Mouse (Mus musculus): ENCODE data around the gene Polr3b.
A peak's percentile ranks its signal among the peaks of the same experiment; 100 is the strongest.

Polr3b gene

DNA sequence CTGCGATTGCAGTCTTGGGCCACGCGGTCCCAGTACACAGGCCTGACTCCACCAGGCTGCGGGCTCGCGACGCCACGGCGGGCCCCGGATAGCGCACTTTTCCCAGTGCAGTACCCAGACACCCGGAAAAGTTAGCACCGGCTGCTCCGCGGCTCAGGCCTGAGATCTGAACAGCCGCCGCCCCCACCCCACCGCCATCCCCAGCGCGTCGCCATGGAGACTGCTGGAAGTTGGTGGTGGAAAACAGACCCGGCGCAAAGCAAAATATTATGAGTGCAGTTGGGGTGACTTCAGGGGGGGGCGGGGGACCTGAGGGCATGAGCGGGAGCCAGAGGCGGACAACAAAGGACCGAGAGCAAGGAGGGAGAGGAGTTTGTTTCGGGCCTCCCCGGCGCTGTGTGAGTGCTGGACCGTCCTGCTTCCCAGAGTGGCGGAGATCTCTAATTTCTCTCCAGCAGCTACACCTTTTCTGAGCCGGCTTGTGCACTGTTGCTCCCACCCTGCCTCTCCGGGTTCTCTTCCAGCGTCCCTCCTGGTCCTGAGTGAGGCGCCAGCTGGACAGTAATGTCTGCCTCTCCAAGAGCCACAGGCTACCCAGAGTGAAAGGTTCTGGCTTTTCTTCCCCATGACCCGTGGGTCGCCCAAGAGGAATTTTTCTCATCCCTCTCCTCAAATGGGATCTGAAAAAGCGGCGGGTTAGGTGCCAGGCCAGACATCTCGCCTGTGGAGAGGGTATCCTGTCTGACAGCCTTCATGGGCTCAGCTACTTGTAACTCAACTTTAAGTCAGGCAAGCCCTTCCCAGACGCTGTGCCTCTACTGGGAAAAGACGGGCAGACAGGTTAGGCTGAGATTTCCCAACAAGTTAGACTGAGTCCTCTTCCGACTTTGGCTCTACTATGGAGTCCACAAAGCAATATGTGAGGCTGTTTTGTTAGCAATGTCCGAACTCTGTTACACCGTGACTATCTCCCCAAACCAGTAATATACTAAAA is 138.3 kb downstream of the Polr3b start:
- no peak for DNase-seq (ENCODE audit: low spot score in 2 of 2)

DNA sequence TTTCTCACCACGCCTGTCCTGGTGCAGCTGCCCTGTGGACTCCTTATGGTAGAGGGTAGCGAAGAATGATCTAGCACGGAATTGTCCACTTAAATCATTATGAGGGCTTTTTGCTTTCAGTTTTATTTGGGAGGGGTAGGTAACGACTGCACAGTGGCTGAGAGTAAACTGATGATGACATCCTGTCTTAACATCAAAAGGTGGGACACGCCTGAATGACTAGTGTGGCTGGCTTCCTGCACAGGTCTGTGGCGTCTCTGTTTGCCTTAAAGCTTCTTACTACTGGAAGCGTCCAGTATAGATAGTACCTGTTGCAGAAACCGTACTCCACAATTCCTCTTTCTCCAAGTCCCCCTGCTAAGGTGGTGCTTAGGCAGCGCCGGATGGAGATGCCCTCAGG is 146.7 kb downstream of the Polr3b start:
- DNase-seq (ENCODE audit: low spot score in 2 of 2): no peak

DNA sequence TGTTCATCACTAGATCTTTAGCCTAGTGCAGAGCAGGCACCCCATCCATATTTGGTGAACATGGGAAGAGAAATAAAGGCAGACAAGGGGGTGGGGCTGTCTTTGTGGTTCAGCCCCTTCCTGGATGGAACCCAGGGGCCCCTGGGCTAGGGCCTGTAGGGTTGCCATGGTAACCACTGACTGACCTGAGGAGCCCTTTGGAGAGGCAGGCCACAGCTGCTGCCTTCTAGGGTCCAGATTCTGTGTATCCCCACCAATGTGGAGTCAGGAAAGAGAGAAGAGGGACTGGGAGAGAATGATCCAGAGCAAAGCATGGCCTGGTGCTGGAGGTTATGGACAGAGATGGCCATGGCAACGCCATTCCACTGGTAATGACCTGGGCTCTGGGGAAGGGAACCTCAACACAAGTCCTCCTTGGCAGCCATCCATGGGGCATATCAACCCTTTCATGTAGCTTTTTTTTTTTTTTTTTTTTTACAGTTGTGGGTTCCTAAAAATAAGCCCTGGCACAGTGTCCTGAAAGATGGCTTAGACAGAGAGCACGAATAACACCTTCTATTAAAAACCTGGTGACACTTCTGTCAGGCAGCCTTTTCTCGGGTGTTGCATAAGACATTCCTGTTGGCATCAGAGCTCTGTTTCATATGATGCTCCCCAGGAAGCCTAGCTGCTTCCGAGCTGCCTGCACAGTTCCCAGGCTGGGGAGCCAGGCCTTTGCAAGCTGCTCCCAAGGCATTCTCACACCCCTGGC is 150.5 kb downstream of the Polr3b start:
- DNase-seq (ENCODE audit: low spot score in 2 of 2): no peak

DNA sequence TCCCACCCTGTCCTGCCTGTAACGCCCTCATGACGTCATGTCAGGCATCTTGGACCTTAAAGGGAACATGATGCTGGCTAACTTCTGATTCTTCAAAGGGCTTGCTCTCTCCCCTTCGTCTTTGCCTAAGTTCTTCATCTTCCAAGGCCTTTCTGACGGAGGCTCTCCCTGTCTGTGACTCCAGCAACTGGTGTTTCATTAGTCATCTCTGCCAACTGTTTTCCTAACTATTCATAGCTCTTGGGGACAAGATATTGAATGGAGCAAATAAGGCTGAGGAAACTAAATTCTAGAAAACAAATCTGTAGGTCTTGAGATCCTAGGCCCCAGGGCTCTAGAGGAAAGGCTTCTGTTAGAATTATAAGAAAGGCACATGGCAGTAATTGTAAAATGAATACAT is 151.8 kb downstream of the Polr3b start:
- no peak for DNase-seq (ENCODE audit: low spot score in 2 of 2)

DNA sequence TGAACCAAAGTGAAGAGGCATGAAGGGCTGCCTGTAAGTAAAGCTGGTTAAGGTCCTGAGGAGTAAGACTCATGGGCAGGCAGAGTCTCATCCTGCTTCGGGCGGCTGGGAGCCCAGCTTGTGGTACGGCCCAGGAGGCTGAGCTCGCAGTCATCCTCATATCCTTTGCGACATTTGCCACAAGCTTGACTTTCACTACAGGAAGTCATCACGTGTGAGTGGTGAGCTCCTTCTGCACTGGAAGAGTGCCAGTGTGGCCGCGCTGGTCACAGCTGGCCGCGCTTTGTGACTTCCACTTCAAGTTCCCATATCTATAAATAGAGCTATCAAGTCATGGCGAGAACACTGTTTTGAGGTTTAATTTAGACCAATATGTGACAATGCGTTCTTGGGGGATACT is 152.5 kb downstream of the Polr3b start:
- peak; percentile 18 to 84 for DNase-seq (ENCODE audit: low spot score in 2 of 2)
